Mouse (Mus musculus) liver, embryonic 15.5 days (tissue): Measurements from ENCODE around the gene Htra3. TPM values are rescaled to one million over a fixed set of nuclear protein-coding genes. Genes with fewer than 3 reads are reported as not detected.

Experiments used
- ATAC-seq: fragments of 200-750 bp; cut with Nextera tagmentation; 2 replicates; pipeline ENCODE4 v1.8.0; 2017; ENCODE audit warnings: moderate number of reproducible peaks, mild to moderate bottlenecking, moderate library complexity; ENCODE audit not compliant: insufficient read depth
- H3K27ac ChIP-seq: fragments of 300-500 bp; sonication (generic); replicated peaks from 2 replicates; pipeline ENCODE4 v1.5.1; 2015; ENCODE audit warnings: mild to moderate bottlenecking, inconsistent platforms
- H3K27me3 ChIP-seq: fragments of 300-500 bp; sonication (generic); 2 replicates; pipeline ENCODE4 v1.6.1; 2015; ENCODE audit warnings: mild to moderate bottlenecking, inconsistent platforms
- H3K36me3 ChIP-seq: fragments of 300-500 bp; sonication (generic); replicated peaks from 2 replicates; pipeline ENCODE4 v1.6.1; 2015; ENCODE audit warnings: moderate library complexity, mild to moderate bottlenecking, inconsistent platforms
- H3K4me1 ChIP-seq: fragments of 300-500 bp; sonication (generic); replicated peaks from 2 replicates; pipeline ENCODE4 v1.6.1; 2015; ENCODE audit warnings: inconsistent platforms
- H3K4me2 ChIP-seq: fragments of 300-500 bp; sonication (generic); 2 replicates; pipeline ENCODE4 v1.6.1; 2015; ENCODE audit warnings: moderate library complexity, mild to moderate bottlenecking, inconsistent platforms
- H3K4me3 ChIP-seq: fragments of 300-500 bp; sonication (generic); replicated peaks from 2 replicates; pipeline ENCODE4 v1.5.1; 2015; ENCODE audit warnings: mild to moderate bottlenecking, inconsistent platforms
- H3K9ac ChIP-seq: fragments of 300-500 bp; sonication (generic); 2 replicates; pipeline ENCODE4 v1.6.1; 2015; ENCODE audit warnings: moderate library complexity, mild to moderate bottlenecking, inconsistent platforms
- H3K9me3 ChIP-seq: fragments of 300-500 bp; sonication (generic); replicated peaks from 2 replicates; pipeline ENCODE4 v1.6.1; 2016; ENCODE audit warnings: inconsistent platforms
- WGBS: fragments of 180-500 bp; shearing (Covaris S2); methylation state at CpG from one replicate; pipeline ENCODE4 v1.1.7; 2015; ENCODE audit warnings: mixed read lengths; ENCODE audit not compliant: insufficient replicate concordance; 5-methylcytosine and 5-hydroxymethylcytosine counted together
- polyA plus RNA-seq: library from polyadenylated mRNA; unstranded; fragments of >200 nt; fragmentation: Nextera tagmentation; extraction: Ambion mirVana; gene quantifications from 2 replicates; pipeline ENCODE4 v1.2.1, GENCODE M21; 2015

Htra3 gene
- 1.9 and 2.2 TPM in 2 replicates for polyA plus RNA-seq

DNA sequence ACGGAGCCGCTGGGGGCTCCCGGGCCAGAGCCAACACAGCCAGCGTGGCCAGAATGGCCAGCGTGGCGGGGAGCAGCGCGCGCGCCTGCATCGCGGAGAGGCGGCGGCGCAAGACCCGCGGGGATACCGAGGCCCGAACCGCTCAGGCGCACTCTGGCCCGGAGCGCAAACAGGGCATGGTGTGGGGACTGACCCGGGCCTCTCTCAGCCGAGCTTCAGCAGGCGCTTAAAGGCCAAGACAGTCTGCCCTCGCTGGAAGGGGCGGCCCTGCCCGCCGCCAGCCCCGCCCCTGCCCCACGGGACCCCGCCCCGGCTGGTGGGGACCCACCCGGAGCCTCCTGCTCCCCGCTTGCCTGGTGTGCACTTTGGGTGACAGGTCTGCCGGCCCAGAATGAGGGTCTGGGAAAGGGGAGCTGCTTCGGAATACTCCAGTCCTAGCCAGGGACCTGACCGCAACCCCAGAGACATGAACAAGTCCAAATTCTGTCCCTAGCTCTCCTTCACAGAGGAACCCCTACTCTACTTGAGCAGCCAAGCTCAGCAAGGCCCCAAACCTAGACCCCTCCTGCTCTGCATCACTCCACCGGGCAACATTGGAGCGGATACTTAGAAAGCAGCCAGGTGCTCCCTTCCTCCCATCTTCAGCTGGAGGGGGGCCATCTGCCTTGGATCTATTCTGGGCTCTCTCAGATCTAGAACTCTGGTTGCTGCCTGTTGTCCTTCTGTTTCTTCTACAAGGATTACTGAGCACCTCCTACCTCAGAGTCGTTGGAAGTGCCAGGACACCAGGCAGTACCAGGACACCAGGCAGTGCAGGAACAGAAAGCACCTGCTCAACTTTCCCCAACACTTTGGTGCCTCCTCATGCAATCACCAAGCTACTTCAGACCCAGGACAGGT lies at the start of gene Htra3:
TSS of gene Htra3 (minus strand) at position 527 of the 900 bp plus-strand sequence.
- Histone ChIP-seq H3K4me3 (peak within 1 kb of the TSS; percentile 12; the same call in 1 of the 2 replicates), H3K4me2 (peak within 1 kb of the TSS; percentile 41), H3K9ac (no peak within 1 kb of the TSS), H3K9me3 (no peaks in the 10 kb centered on the region), H3K4me1 (no peaks in the 10 kb centered on the region), H3K27me3 (peaks cover 40% of the 10 kb centered on the region), H3K36me3 (no peaks in the 10 kb centered on the region), H3K27ac (no peak within 1 kb of the TSS)
- WGBS, result 11% methylated on average over 35 of the region's 42 CpGs
- ATAC-seq, result no peak

DNA sequence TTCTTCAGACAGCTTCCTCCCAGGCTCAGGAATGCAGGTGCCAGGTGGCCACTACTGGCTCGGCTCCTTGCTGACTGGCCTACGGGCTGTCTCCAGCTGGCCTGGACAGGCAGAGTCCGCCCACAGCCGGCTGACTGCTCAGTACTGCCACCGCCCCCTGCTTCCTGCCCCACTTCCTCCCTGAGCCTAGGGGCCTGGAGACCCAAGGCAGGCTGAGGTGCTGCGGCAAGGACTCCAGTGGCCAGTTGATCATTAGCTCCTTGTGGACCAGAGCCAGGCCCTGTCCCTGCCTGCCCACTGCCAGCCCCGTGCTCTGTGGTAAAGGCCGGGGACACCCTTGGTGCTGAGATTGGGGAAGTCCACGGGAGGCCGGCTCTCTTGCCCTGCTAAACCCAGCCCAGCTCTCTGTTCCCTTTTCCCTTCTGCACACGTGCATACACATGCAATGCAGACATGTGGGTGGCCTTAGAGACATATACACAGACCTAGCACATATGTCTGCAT lies 49.4 kb upstream of the Htra3 start:
- peak; percentile 70 for ATAC-seq
- H3K4me1 ChIP-seq, result peaks cover 4% of the 10 kb centered on the region; the same call in 1 of the 2 replicates
- peak overlapping the region; percentile 40 for H3K4me3 ChIP-seq
- H3K4me2 ChIP-seq, result peak overlapping the region; percentile 38
- peak overlapping the region; percentile 73 for H3K27ac ChIP-seq
- H3K9me3 ChIP-seq, result no peaks in the 10 kb centered on the region
- H3K36me3 ChIP-seq, result no peaks in the 10 kb centered on the region
- H3K9ac ChIP-seq, result no peak overlapping the region
- 0 out of 2 replicates have a peak, but pooled peaks cover under 1% of the 10 kb centered on the region for H3K27me3 ChIP-seq
- 5% methylated on average over 11 of the region's 11 CpGs for WGBS

DNA sequence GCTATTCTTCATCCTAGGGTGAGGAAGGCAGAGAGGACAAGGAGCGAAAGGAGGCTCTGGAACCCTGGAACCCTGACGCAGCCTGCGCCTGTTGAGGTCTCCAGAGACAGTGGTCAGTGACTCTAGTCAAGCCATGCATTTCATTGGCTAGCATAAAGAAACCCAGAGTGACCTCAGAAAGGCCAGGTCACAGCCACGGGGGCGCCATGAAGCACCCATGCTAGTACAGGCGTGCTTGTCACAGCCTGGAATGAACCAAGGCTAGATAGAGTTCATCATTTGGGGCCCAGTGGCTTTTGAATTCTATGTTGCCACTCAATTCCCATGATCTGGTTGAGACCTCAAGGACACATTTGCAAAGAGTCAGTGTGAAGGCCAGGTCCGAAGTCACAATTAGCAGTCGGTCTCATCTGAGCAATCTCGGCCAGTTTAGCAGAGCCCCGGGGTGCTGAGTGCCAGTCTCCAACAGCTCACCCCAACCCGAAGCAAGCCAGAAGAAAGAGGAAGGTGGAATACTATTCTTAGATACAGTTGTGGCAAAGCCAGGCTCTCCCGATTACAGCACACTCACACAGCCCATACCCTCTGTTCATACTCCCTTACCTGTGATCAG lies 48.9 kb upstream of the Htra3 start:
- peak; percentile 38; the same call in 1 of the 2 replicates for ATAC-seq
- peak overlapping the region; percentile 73 for H3K27ac ChIP-seq
- no peaks in the 10 kb centered on the region for H3K9me3 ChIP-seq
- H3K36me3 ChIP-seq, result no peaks in the 10 kb centered on the region
- H3K4me1 ChIP-seq, result peaks cover 4% of the 10 kb centered on the region; the same call in 1 of the 2 replicates
- peak overlapping the region; percentile 40 for H3K4me3 ChIP-seq
- whole genome bisulfite sequencing, result 36% methylated on average over 12 of the region's 12 CpGs
- no peak overlapping the region for H3K9ac ChIP-seq
- H3K27me3 ChIP-seq, result no peaks in the 10 kb centered on the region
- peak overlapping the region; percentile 38 for H3K4me2 ChIP-seq

GRCm38 (mm10) chr5:35727447-35727846 lies 47.9 kb upstream of the Htra3 start:
- no peaks in the 10 kb centered on the region for H3K27me3 ChIP-seq
- no peaks in the 10 kb centered on the region for H3K9me3 ChIP-seq
- no peak overlapping the region for H3K27ac ChIP-seq
- WGBS, result 74% methylated on average over 5 of the region's 5 CpGs
- H3K9ac ChIP-seq, result no peak overlapping the region
- H3K4me3 ChIP-seq, result no peak overlapping the region
- H3K4me1 ChIP-seq, result peaks cover 8% of the 10 kb centered on the region
- H3K36me3 ChIP-seq, result no peaks in the 10 kb centered on the region
- peak overlapping the region; percentile 38 for H3K4me2 ChIP-seq
- no peak for ATAC-seq

DNA sequence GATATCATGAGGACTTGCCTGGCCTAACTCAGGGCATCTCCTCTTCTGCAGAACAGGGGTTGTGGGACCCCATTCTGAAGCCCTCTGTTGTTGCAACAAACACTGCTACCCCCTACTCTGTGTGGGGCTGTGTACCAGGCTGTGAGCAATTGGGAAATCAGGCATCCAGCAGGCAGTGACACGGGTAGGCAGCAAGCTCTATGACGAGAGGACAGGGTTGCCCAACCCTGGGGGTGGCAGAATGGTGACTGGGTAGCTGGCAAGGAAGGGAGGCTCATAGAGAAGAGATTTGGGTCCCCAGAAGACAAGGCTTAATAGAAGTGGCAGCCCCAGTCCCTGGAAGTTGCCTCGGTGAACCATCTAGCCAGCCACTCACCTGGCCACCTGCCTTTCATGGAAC lies 46.3 kb upstream of the Htra3 start:
- Histone ChIP-seq H3K9me3 (no peaks in the 10 kb centered on the region), H3K36me3 (no peaks in the 10 kb centered on the region), H3K27ac (no peak overlapping the region), H3K4me1 (peaks cover 8% of the 10 kb centered on the region), H3K27me3 (no peaks in the 10 kb centered on the region), H3K9ac (no peak overlapping the region), H3K4me3 (no peak overlapping the region), H3K4me2 (no peak overlapping the region)
- WGBS, result 44% methylated on average over 3 of the region's 3 CpGs
- ATAC-seq, result no peak

- ATAC-seq, result no peak
- Histone ChIP-seq H3K4me2 (no peak overlapping the region), H3K27me3 (no peaks in the 10 kb centered on the region), H3K9ac (no peak overlapping the region), H3K9me3 (no peaks in the 10 kb centered on the region), H3K27ac (no peak overlapping the region), H3K36me3 (no peaks in the 10 kb centered on the region), H3K4me3 (no peak overlapping the region), H3K4me1 (peaks cover 4% of the 10 kb centered on the region)
- 51% methylated on average over 5 of the region's 5 CpGs for WGBS
Measured at GRCm38 (mm10) chr5:35723900-35724299, 44.3 kb upstream of the Htra3 start.

DNA sequence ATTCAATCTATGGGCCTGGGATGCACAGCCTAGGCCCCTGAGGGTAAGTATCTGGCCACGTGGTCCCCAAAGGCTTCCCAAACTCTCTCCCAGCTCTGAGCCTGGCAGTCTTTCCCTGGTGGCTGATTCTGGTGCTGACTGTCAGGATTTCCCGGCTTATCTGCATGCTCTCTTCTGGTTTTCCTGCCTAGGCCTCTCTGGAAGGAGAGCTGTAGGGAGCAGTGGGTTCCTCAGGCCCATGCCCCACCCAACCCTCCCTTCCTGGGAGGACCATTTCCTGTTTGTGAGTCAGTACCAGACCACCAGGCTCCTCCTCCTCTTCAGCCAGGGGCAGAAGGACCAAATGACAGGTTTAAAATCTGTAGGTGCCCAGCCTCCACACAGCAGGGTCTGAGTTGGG lies 43.1 kb upstream of the Htra3 start:
- H3K4me3 ChIP-seq, result no peak overlapping the region
- no peak overlapping the region for H3K4me2 ChIP-seq
- H3K27ac ChIP-seq, result no peak overlapping the region
- peaks cover 4% of the 10 kb centered on the region for H3K4me1 ChIP-seq
- H3K36me3 ChIP-seq, result no peaks in the 10 kb centered on the region
- no peaks in the 10 kb centered on the region for H3K9me3 ChIP-seq
- no peak overlapping the region for H3K9ac ChIP-seq
- 15% methylated on average over 2 of the region's 2 CpGs for WGBS
- peak; percentile 49; the same call in 1 of the 2 replicates for ATAC-seq
- H3K27me3 ChIP-seq, result no peaks in the 10 kb centered on the region

GRCm38 (mm10) chr5:35721933-35722332 lies 42.4 kb upstream of the Htra3 start:
- ATAC-seq, result no peak
- no peaks in the 10 kb centered on the region for H3K36me3 ChIP-seq
- H3K27me3 ChIP-seq, result no peaks in the 10 kb centered on the region
- WGBS, result 73% methylated on average over 2 of the region's 2 CpGs
- no peak overlapping the region for H3K9ac ChIP-seq
- no peak overlapping the region for H3K4me3 ChIP-seq
- H3K4me1 ChIP-seq, result peaks cover 4% of the 10 kb centered on the region
- no peak overlapping the region for H3K4me2 ChIP-seq
- no peaks in the 10 kb centered on the region for H3K9me3 ChIP-seq
- H3K27ac ChIP-seq, result no peak overlapping the region

- Histone ChIP-seq H3K27me3 (no peaks in the 10 kb centered on the region), H3K9me3 (no peaks in the 10 kb centered on the region), H3K36me3 (no peaks in the 10 kb centered on the region), H3K27ac (no peak overlapping the region), H3K4me1 (peaks cover 4% of the 10 kb centered on the region), H3K9ac (no peak overlapping the region), H3K4me2 (no peak overlapping the region), H3K4me3 (no peak overlapping the region)
- WGBS, result 85% methylated on average over 1 of the region's 1 CpGs
- ATAC-seq, result no peak
Measured at GRCm38 (mm10) chr5:35719880-35720279, 40.3 kb upstream of the Htra3 start.

GRCm38 (mm10) chr5:35719343-35719742 lies 39.8 kb upstream of the Htra3 start:
- Histone ChIP-seq H3K4me3 (no peak overlapping the region), H3K27me3 (no peaks in the 10 kb centered on the region), H3K27ac (no peak overlapping the region), H3K4me2 (no peak overlapping the region), H3K9ac (no peak overlapping the region), H3K36me3 (no peaks in the 10 kb centered on the region), H3K9me3 (no peaks in the 10 kb centered on the region), H3K4me1 (peaks cover 4% of the 10 kb centered on the region)
- ATAC-seq, result no peak

DNA sequence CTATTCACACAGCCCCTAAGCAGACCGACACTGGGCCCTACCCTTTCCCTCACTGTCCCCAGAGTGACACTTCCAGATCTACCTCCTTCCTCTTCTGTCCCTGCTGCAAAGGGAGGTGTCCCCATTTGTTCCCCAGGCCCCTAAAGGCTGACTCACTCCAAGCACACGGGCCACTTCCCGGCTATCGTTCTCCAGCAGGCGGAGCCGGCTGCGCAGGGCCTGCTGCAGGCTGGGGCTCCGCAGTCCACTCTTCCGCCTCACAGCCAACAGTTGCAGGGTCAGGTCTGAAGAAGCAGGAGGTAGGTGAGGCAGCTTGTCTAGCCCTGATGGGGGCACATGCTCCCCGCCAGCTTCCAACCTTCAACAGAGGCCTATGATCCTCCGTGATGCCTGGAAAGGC lies 39.2 kb upstream of the Htra3 start:
- no peaks in the 10 kb centered on the region for H3K27me3 ChIP-seq
- H3K27ac ChIP-seq, result no peak overlapping the region
- no peak overlapping the region for H3K9ac ChIP-seq
- no peaks in the 10 kb centered on the region for H3K9me3 ChIP-seq
- no peak overlapping the region for H3K4me2 ChIP-seq
- H3K4me3 ChIP-seq, result no peak overlapping the region
- ATAC-seq, result no peak
- WGBS, result 67% methylated on average over 11 of the region's 11 CpGs
- no peaks in the 10 kb centered on the region for H3K36me3 ChIP-seq
- H3K4me1 ChIP-seq, result peaks cover 4% of the 10 kb centered on the region
